Mouse (Mus musculus) cerebellum, postnatal 10 days (tissue): ENCODE measurements at regions not wholly inside any gene's neighbourhood (a gene's known extent, or its start where the extent isn't known, plus 50 kb on each side); places are given as distances from the start of the nearest gene placed in this dataset.
A peak's percentile ranks its signal among the peaks of the same experiment; 100 is the strongest.
"Not testable (repeated sequence)": the region's sequence is repeated elsewhere in the genome, so short reads cannot be mapped to it uniquely, and the experiment has no call there.

ENCODE experiments used
- DNase-seq, 2 experiments: peaks; one replicate each; pipeline ENCODE4 v3.0.0; 2021; ENCODE audit warnings: mixed read lengths in 2 of 2

GRCm38 (mm10) chr16:42515929-42516328, 175.5 kb upstream of the Gap43 start:
- DNase-seq, result no peak

GRCm38 (mm10) chr16:42505107-42505506, 164.7 kb upstream of the Gap43 start:
- no peak for DNase-seq

- DNase-seq, result no peak
Measured at GRCm38 (mm10) chr16:42501713-42502112, 161.3 kb upstream of the Gap43 start.

- DNase-seq, result not testable (repeated sequence)
Measured at GRCm38 (mm10) chr16:42501109-42501508, 160.7 kb upstream of the Gap43 start.

GRCm38 (mm10) chr16:42499514-42499913, 159.1 kb upstream of the Gap43 start:
- DNase-seq, result no peak

- no peak for DNase-seq
Measured at GRCm38 (mm10) chr16:42498368-42498767, 157.9 kb upstream of the Gap43 start.

GRCm38 (mm10) chr16:42493596-42493995, 153.1 kb upstream of the Gap43 start:
- no peak for DNase-seq

- no peak for DNase-seq
Measured at GRCm38 (mm10) chr16:42488745-42489144, 148.3 kb upstream of the Gap43 start.

GRCm38 (mm10) chr16:42479978-42480377, 139.5 kb upstream of the Gap43 start:
- DNase-seq, result no peak

GRCm38 (mm10) chr16:42466976-42467375, 126.5 kb upstream of the Gap43 start:
- DNase-seq, result peak in 1 of 2 experiments; percentile 20

- DNase-seq, result no peak
Measured at GRCm38 (mm10) chr16:42456335-42456984, 116.0 kb upstream of the Gap43 start.

- DNase-seq, result no peak
Measured at GRCm38 (mm10) chr16:42453338-42453737, 112.9 kb upstream of the Gap43 start.

- DNase-seq, result no peak
Measured at GRCm38 (mm10) chr16:42449840-42450444, 109.5 kb upstream of the Gap43 start.

GRCm38 (mm10) chr16:42444863-42445423, 104.5 kb upstream of the Gap43 start:
- DNase-seq, result peak; percentile 80 to 83

- DNase-seq, result peak; percentile 63 to 73
Measured at GRCm38 (mm10) chr16:42444408-42444862, 104.0 kb upstream of the Gap43 start.

- DNase-seq, result peak; percentile 10 to 18
Measured at GRCm38 (mm10) chr16:42440822-42441221, 100.4 kb upstream of the Gap43 start.

GRCm38 (mm10) chr16:42431529-42431928, 91.1 kb upstream of the Gap43 start:
- no peak for DNase-seq

- DNase-seq, result no peak
Measured at GRCm38 (mm10) chr16:42416673-42417072, 76.2 kb upstream of the Gap43 start.

GRCm38 (mm10) chr16:42412031-42412430, 71.6 kb upstream of the Gap43 start:
- DNase-seq, result not testable (repeated sequence)

- no peak for DNase-seq
Measured at GRCm38 (mm10) chr16:42396596-42396995, 56.1 kb upstream of the Gap43 start.
